Mouse (Mus musculus): ENCODE results near the gene Casp6.

DNA sequence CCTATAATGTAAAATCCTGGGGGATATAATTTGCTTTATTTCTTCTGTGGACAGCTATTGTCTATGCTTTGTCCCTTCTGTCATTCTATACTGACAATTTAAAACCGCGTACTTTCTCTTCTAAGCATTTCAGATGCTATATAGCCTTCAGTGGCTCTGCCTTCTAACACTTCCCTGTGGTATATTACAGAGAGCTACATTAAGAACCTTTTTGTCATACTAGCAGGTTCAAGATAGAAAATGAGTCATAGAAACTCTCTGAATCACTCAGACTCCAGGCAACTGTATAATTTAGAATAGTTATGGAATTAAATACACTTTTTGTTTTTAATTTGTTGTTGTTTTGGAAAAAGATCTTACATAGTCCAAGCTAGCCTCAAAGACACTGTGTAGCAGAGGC lies 39.6 kb downstream of the Casp6 start:
- TF ChIP-seq POLR2A (IDR thresholded peaks at IDR 0.05; ENCODE audit: insufficient read length, low read depth) (no peak), TCF12 (IDR thresholded peaks at IDR 0.05; ENCODE audit: insufficient read depth, poor library complexity, severe bottlenecking) (no peak)
